Mouse (Mus musculus) layer of hippocampus, adult 11-12 months (tissue): ENCODE data around the gene Tnks1bp1.

Experiments used
- DNase-seq: peaks from one replicate; pipeline ENCODE4 v3.0.0; 2022; ENCODE audit warnings: low spot score

The Tnks1bp1 gene

DNA sequence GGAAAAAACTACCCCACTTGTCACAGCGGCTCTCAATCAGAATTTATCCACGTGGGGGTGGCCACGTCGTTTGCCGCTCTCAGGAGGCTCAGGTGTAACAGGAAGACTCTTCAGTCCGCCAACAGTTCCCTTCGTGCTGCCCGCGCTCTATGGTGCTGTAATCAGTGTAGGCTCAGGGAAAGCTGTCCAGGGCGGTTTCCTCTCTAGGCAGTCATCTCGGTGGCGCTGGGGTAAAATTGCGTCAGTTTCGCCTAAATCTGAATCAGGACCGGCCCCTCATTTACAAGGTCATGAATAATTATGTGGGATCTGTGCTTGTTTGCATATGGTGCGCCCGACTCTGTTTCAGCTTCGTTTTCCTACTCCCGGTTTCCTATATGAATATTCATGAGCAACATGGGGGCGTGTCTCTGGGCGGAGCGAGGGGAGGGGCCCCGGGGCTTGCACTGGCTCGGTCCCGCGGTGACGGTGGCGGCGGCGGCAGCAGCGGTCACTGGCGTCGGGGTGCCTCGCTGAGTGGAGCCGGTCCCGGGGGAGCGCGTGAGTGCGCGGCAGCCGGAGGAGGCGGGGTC, at the start of gene Tnks1bp1:
Gene Tnks1bp1, plus strand, starts transcription at position 427 of the 572 bp plus-strand sequence.
- DNase-seq: peak; percentile 97

DNA sequence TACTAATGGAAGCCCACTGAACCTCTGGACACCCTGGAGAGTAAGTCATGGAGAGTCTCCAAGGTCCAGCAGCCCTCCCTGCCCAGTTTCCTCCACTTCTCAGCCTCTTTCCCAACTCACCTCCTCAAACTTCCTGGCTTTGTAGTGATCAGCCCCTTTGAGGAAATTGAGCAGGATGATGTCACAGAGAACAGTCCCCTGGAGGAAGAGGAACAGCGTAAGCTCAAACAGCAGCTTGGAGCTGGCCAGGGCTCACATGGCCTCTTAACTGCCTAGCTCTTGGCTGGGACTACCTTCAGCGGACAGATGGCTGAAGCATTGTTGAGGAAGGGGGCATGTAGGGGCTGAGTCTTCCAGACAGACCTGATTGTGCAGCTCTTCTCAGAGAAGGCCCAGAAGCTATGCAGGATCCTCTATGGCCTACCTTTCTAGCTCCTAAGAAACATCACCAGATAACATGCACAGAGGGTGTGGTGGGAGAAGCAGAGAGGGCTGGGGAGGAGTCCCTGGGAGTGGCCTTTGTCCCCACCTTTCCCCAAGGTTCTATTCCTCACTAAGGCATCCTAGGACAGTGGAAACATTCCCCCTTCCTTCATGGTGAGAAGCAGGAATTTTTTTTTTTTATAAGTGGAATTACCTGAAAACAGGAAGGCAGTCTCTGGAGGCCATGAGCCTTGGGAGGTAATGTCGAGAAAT, 48.2 kb upstream of the Tnks1bp1 start:
- no peak for DNase-seq

DNA sequence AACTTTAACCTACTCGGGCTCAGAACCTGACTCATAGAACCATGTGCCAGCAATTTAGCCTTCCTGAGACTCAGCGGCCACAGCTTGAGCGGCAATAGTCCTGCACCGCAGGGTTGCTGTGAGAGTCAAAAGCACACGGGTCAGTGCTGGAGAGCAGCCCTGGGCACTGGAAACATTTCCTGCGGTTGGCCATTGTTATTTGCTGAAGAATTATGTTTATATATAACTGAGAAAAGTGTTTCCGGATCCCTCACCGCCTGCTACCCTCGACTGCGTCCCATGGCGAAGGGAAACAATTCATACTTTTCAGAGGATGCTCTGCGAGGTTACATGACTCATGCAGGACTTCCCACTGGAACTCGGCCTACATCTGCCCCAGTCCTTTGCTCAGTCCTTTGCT, 46.3 kb upstream of the Tnks1bp1 start:
- DNase-seq: no peak

DNA sequence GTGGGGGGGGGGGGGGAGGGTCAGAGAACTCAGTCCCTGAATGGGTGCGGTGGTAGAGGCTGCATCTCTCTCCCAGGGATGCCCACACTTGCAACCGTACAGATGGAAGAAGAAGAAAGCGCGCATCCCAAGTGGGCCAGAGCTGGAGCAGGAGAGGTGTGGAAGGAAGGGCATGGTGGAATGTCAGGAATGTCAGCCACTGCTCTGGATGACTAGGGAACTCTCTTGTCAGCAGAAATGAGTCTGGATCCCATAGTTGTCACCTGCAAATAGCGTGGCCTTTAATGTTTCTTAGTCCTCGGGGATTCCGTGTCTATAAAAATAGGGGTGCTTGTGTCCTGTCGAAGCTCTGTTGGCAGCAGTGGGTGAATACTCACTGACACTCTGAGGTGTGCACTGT, 45.2 kb upstream of the Tnks1bp1 start:
- DNase-seq: no peak

DNA sequence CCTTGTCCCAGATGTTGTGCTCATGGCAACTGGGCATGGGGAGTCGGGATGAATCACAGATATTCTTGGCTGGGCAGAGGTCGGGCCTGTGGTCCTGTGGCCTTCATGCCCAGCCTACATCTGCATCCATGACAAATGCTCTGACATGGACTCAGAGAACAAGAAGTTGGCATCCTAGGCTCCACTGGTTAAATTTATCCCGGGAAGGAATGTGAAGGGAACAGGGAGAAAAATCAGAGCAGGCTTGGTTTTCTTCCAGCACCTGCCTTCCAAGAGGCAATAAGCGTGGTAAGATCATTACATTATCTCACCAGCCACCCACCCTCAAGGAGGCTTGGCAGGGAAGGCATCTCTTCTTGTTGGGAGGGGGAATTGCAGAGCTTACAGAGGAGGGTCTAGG, 43.5 kb upstream of the Tnks1bp1 start:
- peak; percentile 23 for DNase-seq

DNA sequence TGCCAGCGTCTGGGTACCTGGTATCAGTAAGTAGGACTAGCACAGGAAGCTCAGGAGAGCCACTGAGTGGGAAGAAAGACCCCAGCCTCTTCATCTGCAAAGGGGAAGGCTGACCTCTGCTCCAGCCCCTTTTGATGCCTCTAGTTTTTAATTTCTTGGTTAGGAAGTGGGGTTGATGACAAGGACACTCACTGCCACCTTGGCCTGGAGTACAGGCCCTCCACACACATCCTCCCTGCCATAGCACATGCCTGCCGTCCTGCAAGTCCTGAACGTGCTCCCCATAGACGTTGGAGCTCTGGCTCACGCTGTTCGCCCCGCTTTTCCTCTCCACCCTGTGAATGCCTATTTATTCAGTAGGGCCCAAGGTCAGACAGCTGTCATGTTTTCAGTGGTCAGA, 41.2 kb upstream of the Tnks1bp1 start:
- DNase-seq: no peak

DNA sequence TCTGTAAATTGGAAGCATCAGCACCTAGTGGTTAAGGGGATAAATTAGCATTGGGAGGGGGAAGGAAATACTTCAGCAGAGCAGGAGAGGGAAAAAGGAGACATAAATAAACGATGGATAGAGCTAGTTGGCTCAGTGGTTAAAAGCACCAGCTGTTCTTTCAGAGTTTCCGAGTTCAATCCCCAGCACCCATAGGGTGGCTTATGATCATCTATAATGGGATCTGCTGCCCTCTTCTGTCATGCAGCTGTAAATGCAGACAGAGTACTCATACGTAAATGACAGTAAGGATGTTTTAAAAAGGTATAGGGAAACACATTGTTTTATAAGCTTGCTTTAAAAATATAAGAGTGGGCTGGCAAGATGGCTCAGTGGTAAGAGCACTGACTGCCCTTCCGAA, 40.1 kb upstream of the Tnks1bp1 start:
- no peak for DNase-seq

DNA sequence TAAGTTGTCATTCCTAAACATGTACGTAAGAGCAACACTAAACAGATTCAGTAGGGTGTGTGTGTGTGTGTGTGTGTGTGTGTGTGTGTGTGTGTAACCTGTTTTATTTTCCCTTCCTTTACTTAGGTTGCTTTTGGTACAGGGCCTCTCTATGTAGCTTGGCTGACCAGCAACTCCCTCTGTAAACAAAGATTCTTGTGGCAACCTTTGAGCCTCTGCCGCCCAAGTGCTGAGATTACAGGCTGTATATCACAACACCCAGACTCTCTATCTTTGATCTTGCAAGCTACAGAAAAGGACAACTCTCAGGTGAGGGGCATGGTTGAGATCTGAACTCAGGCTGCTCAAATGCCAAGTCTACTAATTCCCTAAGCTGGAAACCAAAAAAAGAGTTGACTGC, 38.6 kb upstream of the Tnks1bp1 start:
- DNase-seq: no peak

DNA sequence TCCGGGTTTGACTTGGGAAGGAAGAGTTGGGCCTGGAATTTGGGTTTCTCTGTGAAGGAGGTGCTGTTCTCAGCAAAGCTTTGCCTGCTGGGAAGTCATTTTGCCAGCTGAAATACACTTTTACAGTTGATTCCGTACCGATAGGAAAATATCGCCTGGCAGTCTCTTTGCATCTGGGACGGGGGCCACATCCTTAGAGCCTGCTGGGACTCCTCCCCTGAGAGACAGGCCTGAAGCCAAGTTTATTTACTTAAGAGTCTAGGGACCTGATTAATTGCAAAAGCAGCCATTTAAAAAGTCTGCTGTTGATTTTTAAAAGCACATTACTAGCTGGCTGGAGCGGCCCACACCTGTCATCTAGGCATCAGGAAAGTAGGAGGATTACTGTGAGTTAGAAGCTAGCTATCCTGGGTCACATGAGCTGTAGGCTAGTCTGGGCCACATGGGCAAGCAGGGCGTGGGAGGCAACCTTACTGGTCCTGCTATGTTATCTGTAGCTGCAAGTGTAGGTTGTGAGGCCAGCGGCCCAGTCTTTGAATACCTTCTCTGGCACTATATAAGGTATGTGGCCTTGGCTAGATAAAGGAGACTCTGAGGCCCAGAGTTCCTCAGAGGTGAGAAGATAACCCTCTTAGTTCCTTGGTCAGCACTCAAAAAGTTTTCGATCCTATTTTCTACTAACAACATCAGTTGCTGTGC, 35.8 kb upstream of the Tnks1bp1 start:
- DNase-seq: no peak

DNA sequence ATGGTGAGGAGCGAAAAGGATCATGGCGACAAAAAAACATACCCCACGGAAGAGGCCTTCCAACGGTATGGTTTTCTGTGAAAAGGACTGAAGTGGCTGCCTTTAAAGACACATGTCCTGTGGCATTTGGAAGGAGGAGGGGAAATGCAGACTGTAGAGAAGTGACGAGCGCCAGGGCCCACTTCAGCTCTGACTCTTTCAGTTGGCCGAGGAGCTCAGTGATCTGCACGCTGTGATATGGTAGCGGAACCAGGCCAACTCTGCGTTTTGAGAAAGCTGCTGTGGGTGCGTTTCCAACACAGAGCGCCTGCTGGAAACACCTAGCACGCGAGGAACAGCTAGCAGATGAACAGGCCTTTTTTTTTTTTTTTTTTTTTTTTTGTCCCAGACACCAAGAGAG, 35.1 kb upstream of the Tnks1bp1 start:
- peak; percentile 28 for DNase-seq

DNA sequence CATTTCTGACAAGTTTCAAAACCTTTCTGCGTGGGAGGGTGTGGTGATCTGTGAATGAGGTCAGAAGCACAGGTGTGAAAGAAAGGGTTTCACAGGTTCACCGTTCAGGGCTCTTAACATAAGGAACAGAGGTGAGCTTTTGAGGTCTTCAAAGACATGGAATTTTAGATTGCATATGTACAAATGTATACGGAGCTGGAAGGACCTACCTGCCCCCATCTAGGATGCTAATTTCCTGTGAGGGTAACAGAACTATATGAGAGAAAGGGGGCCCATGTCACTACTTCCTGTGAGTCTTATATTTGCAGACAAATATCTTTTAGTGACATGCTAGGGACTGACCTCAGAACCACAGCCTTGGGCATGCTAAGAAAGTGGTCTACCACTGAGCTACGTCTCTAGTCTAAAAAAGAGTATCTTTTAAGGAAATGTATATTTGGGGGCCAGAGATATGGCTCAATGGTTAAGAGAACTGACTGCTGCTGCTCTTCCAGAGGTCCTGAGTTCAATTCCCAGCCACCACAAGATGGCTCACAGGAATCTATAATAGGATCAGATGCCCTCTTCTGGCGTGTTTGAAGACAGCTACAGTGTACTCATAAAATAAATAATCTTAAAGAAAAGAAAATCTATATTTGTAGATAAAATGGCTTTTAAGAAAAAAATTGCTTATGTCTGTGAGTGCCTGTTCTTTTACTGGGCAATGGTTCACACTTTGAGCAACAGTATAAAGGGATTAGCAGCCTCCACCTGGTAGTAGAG, 33.8 kb upstream of the Tnks1bp1 start:
- no peak for DNase-seq

DNA sequence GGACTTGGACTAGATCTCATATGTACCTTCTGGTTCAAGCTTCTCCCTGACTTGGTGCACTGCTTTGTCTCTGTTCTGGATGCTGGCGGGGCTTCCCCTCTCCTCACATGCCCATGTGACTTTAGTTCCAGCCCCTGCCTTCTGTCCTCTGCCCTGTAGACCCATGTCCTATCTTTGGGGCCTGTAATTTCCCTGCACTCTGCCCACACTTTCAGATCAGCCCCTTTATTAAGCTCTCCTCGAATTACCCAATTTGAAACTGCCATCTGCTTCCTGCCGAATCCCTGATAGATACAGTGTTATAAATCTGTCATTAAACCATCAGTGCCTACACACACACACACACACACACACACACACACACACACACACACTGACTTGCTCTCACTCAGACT, 33.2 kb upstream of the Tnks1bp1 start:
- DNase-seq: peak; percentile 43

DNA sequence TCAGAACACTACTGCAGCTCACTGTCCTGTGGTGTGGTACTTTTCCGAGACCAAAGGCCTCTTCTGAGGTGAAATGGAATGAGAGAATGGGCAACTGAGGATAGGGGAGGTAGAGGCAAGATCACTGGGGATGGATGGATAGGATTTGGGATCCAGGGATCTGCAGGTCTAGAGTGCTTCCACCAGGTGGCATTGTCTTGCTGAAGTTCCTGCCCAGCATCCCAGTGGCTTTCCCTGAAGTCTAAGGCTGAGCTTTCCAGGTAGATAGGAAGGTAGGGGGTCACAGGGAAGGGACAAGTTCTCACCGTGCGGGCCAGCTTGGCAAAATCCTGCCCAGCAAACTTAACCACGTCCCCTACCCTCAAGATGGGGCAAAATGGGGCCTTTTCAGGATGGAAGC, 25.8 kb upstream of the Tnks1bp1 start:
- no peak for DNase-seq

DNA sequence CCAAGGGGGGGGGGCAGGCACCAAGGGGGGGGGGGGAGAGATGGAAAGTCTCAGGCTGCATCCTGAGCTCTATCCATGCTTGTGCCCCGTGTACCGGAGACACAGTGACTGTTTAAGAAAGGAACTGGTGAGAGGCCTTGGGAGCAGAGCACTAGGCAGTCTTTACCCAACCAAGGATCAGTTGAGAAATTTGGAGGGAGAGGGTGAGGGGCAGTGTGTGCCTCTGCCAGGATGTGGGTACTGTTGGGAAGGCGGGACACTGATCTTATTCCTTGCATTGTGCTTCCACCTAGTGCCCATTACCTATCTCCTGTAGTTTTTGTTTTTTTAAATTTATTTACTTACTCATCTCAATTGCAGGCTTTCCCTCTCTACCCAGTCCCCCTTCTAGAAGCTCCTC, 21.6 kb upstream of the Tnks1bp1 start:
- DNase-seq: no peak

DNA sequence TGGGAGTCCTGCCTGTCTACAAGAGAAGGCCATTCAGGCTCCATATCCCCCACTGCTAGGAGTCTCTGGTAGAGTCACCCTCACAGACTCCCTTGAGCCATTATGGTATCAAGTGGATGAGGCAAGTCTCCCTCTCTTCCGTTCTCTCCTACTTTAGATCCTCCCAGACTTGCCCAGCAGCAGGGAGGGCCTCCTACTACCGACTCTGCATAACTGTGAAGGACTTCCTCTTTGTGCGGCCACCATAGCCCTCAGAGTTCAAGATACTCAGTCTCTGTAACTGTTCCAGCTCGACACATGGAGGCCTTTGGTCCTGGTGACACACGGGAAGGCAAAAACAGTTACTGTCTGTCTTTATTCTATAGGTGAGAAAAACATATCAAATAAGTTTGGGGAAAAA, 20.5 kb upstream of the Tnks1bp1 start:
- no peak for DNase-seq

DNA sequence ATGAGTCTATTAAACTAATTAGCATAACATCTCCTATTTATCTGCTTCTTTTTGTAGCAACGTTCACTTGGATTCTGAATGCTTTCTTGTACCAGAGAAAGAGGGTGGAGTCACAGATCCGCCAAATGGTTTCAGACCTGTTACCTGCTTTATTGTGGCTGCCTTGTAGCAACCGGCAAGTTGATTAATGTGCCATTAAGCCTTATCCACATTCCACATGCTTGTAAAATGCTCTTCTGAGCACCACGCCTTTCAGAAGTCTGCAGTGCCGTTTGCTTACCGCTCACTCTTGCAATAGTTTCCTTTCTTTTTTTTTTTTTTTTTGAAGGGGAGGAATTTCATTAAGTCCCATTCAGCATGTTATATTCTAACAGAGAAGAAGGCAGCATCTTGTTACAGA, 17.9 kb upstream of the Tnks1bp1 start:
- DNase-seq: no peak

DNA sequence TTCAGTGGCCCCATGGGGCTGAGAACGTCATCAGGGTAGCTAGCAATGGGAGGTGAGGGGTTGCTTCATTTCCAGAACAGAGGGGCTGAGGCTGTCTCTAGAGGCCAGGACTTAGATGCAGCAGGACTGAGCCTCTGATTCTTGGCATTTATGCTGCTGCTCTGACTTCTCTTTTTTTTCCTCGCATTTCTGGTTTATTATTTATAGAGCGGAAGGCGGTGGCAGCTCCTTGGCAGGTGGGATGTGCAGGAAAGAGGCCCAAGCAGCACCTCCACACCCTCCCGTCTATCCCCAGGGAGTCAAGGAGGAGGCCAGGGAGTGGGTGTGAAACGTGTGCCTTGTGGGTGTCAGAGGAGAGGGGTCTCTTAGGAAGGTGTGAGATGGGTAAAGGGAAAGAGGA, 16.8 kb upstream of the Tnks1bp1 start:
- DNase-seq: no peak

DNA sequence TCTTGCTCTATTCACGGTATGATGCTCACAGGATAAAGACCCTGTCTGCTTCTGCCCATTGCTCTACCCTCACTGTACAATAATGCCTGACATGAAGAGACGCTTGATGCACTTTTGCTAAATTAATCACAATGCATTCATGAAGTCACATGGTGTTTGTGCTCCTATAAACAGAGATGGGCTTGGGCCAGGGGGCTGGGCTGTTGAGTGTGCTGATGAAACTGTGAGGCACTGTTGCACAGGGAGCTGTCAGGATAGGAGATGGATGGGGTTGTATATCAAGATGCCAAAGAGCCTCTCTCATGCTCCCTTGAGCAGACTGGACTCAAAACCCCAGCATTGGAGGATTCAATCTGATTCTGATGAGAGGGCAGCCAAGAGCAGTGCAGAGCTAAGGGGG, 14.7 kb upstream of the Tnks1bp1 start:
- no peak for DNase-seq

DNA sequence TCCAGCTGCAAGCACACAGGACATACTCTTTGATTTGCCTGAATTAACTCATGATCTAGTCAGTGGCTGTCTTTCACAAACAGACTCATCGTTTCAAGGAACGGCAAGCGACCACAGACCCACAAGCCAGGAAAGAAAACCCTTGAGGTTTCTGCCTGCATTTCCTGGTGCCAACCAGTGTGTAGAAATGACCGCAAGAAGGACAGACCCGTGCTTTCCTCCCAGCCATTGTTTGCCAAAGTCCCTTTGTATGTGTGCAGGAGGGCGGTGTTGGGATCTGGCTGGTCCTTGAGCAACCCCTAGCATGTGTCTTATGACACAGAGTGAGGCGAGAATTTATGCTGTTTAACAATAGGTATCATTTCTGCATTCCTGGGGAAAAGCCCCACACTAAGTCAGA, 13.7 kb upstream of the Tnks1bp1 start:
- no peak for DNase-seq

DNA sequence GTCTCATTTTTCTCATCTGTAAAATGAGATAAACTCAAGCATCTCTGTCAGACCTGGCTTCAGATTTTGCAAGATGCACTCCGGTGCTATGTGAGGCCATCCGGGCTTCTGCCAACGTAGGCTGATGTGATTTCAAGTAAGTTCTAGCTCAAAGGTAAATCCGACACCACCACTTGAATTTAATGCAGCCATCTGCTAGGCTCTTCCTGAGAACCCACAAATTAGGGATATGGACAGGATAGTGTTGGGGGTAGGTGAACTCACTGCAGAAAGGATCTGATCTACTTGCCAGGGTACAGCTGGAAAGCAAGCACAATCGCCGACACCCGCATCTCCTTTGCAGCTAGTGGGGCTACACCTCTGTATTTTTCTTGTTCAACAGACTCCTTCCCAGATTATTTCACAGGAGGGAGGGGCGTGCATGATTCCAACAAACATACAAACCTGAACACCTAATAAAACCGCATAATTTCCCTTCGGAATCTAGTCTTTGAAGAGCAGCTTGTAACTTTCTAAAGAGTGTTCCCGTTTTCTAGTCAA, 11.2 kb upstream of the Tnks1bp1 start:
- no peak for DNase-seq

DNA sequence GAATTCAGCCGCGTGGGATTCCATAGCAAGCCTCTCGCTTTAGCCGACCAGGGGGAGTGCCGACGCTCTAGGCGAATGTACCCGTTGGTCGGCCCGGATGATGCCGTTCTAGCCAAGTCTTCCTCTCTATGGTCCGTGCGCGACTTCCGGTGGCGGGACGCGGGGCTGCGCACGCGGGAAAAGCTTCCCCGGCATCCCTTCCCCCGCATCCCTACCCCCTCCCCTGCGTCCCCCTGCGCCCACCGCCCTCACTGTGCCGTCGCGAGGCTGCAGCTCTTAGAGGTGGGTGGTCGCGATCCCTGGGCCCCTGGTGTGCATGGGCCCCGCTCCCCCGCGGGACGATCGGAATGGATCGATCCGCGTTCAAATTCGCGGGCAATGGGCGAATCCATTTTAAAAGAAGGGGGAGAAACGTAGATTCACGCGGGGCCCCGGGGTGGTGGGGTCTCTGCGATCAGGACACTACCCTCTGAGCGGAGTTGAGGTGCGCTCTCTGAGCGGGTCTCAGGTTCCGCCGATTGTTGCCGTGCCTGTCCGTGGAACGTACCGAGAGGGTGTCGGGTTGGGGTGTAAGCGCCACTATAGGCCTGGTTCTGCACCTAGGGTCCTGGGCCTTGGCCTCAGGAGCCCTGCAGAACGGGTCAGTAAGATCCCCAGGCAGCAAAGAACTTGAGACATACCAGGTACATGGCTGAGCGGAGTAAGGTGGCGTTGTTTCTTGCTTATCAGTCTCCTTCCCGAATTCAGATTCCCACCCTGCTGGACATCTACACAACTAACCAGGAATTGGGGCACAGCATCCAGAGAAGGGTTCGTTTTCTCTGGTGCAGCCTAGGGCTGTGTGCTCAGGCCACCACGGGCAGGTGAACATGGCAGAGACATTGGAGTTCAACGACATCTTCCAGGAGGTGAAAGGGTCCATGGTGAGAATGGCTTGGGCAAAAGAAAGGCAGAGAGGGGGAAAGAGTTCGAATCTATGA, 10.5 kb upstream of the Tnks1bp1 start, which contains the start of the genes Ssrp1 and P2rx3:
Gene Ssrp1, plus strand, starts transcription at position 188 of the 980 bp plus-strand sequence.
Gene P2rx3, minus strand, starts transcription at position 416 of the 980 bp plus-strand sequence.
- peak; percentile 94 for DNase-seq
